Mouse (Mus musculus) bone marrow, adult 2 months (tissue): ENCODE measurements around the gene Atg14. TPM values are rescaled to one million over a fixed set of nuclear protein-coding genes. Genes with fewer than 3 reads are reported as not detected.

Experiments used
- H3K27ac ChIP-seq: fragments of 200-500 bp; 2 replicates; pipeline ENCODE4 v1.5.1; 2012; ENCODE audit warnings: low read depth, mild to moderate bottlenecking, control low read depth, inconsistent platforms, low read length; ENCODE audit not compliant: control insufficient read depth, poor library complexity, insufficient read depth
- H3K4me1 ChIP-seq: fragments of 200-500 bp; 2 replicates; pipeline ENCODE4 v1.6.1; 2011; ENCODE audit warnings: low read length; ENCODE audit not compliant: control insufficient read depth, insufficient read depth
- H3K4me3 ChIP-seq: fragments of 200-500 bp; replicated peaks from 2 replicates; pipeline ENCODE3; 2011; ENCODE audit warnings: mild to moderate bottlenecking, low read depth, low read length, control low read depth; ENCODE audit not compliant: control insufficient read depth
- CTCF ChIP-seq: fragments of 200-500 bp; IDR thresholded peaks from 2 replicates; pipeline ENCODE4 v1.5.1; 2011; ENCODE audit warnings: low read length, control low read depth; ENCODE audit not compliant: control insufficient read depth, insufficient read depth
- POLR2A ChIP-seq: fragments of 200-500 bp; IDR thresholded peaks from 2 replicates; pipeline ENCODE4 v1.6.1; 2011; ENCODE audit warnings: low read depth, mild to moderate bottlenecking, control low read depth, low read length, borderline replicate concordance; ENCODE audit not compliant: control insufficient read depth
- WGBS: fragments of 180-500 bp; shearing (Covaris S2); methylation state at CpG from one replicate; pipeline ENCODE4 v1.1.7; 2018; 5-methylcytosine and 5-hydroxymethylcytosine counted together
- polyA plus RNA-seq: library from polyadenylated mRNA; stranded (reverse); fragments of >200 nt; gene quantifications from 2 replicates; pipeline ENCODE4 v1.2.4, GENCODE M21; 2011; ENCODE audit warnings: low replicate concordance; ENCODE audit not compliant: missing spikeins, insufficient read depth, insufficient read length

Atg14 gene
- polyA plus RNA-seq, 1 experiment: 9.8 TPM

DNA sequence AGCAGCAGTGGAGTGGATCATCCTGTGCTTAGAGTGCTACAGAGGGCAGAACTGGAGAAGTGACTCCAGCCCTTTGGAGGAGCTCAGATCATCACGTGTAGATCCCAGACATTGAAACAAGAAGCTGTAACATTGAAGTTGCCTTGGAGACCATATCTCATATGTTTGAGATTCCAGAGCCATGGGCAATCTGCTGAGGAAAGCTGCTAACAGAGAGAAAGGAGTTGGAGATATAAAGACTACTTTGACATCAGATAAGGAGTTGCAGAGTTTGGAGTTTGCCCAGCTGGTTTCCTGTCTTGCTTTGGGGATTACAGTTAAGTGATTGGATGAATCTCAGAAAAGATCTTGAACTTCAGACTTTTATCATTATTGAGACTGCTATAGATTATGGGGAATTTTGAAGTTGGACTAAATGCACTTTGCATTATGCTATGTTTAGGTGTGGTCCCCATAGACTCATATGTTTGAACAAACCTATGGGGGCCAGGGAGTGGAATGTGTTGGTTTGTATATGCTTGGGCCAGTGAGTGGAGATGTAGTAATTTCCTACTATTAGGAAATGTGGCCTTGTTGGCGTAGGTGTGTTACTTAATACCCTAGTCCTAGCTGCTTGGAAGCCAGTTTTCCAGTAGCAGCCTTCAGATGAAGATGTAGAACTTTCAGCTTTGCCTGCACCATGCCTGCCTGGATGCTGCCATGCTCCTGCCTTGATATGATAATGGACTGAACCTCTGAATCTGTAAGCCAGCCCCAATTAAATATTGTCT lies 76.7 kb downstream of the Atg14 start:
- TF ChIP-seq CTCF (no peak), POLR2A (no peak)
- 36% methylated on average over 2 of the region's 2 CpGs for WGBS

More for the DNA sequence above, 76.7 kb downstream of the Atg14 start:
- Histone ChIP-seq H3K4me3 (no peak overlapping the region), H3K27ac (no peak overlapping the region), H3K4me1 (peaks cover 3% of the 10 kb centered on the region; the same call in 1 of the 2 replicates)

Other genes starting within 250 kb of the Atg14 start
- 66.3 and 147 TPM in 2 replicates for gene Lgals3, start 202.9 kb downstream of the Atg14 start, polyA plus RNA-seq
- 45.7 and 76.7 TPM in 2 replicates for gene Dlgap5, start 152.2 kb downstream of the Atg14 start, polyA plus RNA-seq
- gene Fbxo34, start 120.2 kb downstream of the Atg14 start, polyA plus RNA-seq: 19.1 and 21.1 TPM in 2 replicates
- 22.9 and 26.7 TPM in 2 replicates for gene Ktn1, start 77.8 kb upstream of the Atg14 start, polyA plus RNA-seq